Mouse (Mus musculus): Measurements from ENCODE around the gene Slc22a23. TPM values are rescaled to one million over a fixed set of nuclear protein-coding genes. Genes with fewer than 3 reads are reported as not detected.
A peak's percentile ranks its signal among the peaks of the same experiment; 100 is the strongest.

The Slc22a23 gene
- polyA plus RNA-seq, 1 experiment from 2014 or later, result 27.0 TPM

- H3K27me3 ChIP-seq (ENCODE audit: control insufficient read depth, insufficient read depth, low read length), result no peaks in the 10 kb centered on the region
- H3K36me3 ChIP-seq (replicated peaks; ENCODE audit: control insufficient read depth, insufficient read depth), result no peaks in the 10 kb centered on the region
- H3K27ac ChIP-seq, result peak overlapping the region; percentile 86
- 0% methylated on average over 49 of the region's 101 CpGs for WGBS
- DNase-seq (ENCODE audit: low spot score) (peak; percentile 47), ATAC-seq (ENCODE audit: low FRiP score) (peak; percentile 67)
- peak overlapping the region; percentile 97 for H3K9ac ChIP-seq
- H3K4me3 ChIP-seq (replicated peaks; ENCODE audit: low read length), result peak overlapping the region; percentile 74
- no peaks in the 10 kb centered on the region for H3K9me3 ChIP-seq (ENCODE audit: control insufficient read depth, low read length)
- H3K4me1 ChIP-seq (replicated peaks; ENCODE audit: control insufficient read depth, insufficient read depth, low read length), result peaks cover 38% of the 10 kb centered on the region
- H3K4me2 ChIP-seq (replicated peaks), result peak overlapping the region; percentile 74
Observed at GRCm38 (mm10) chr13:34344376-34345127, 430 bp downstream of the Slc22a23 start.

- Histone ChIP-seq H3K4me2 (replicated peaks) (peak overlapping the region; percentile 74), H3K27me3 (ENCODE audit: control insufficient read depth, insufficient read depth, low read length) (no peaks in the 10 kb centered on the region), H3K36me3 (replicated peaks; ENCODE audit: control insufficient read depth, insufficient read depth) (no peaks in the 10 kb centered on the region), H3K27ac (peak overlapping the region; percentile 86; the same call in 1 of the 2 replicates), H3K9ac (peak overlapping the region; percentile 97), H3K4me1 (replicated peaks; ENCODE audit: control insufficient read depth, insufficient read depth, low read length) (peaks cover 38% of the 10 kb centered on the region), H3K9me3 (ENCODE audit: control insufficient read depth, low read length) (no peaks in the 10 kb centered on the region), H3K4me3 (replicated peaks; ENCODE audit: low read length) (peak overlapping the region; percentile 74)
- DNase-seq (ENCODE audit: low spot score), result peak; percentile 32
- ATAC-seq (ENCODE audit: low FRiP score), result peak; percentile 15; the same call in 1 of the 2 replicates
- 1% methylated on average over 31 of the region's 31 CpGs for WGBS
Observed at GRCm38 (mm10) chr13:34343719-34344375, 1.1 kb downstream of the Slc22a23 start.

- H3K36me3 ChIP-seq (replicated peaks; ENCODE audit: control insufficient read depth, insufficient read depth), result no peaks in the 10 kb centered on the region
- ATAC-seq (ENCODE audit: low FRiP score) (no peak), DNase-seq (ENCODE audit: low spot score) (no peak)
- H3K4me1 ChIP-seq (replicated peaks; ENCODE audit: control insufficient read depth, insufficient read depth, low read length), result peaks cover 38% of the 10 kb centered on the region
- peak overlapping the region; percentile 74 for H3K4me3 ChIP-seq (replicated peaks; ENCODE audit: low read length)
- H3K27me3 ChIP-seq (ENCODE audit: control insufficient read depth, insufficient read depth, low read length), result no peaks in the 10 kb centered on the region
- H3K4me2 ChIP-seq (replicated peaks), result peak overlapping the region; percentile 74
- H3K9me3 ChIP-seq (ENCODE audit: control insufficient read depth, low read length), result no peaks in the 10 kb centered on the region
- H3K27ac ChIP-seq, result no peak overlapping the region
- H3K9ac ChIP-seq, result peak overlapping the region; percentile 97
- 19% methylated on average over 6 of the region's 6 CpGs for WGBS
Observed at GRCm38 (mm10) chr13:34342286-34342890, 2.6 kb downstream of the Slc22a23 start.

GRCm38 (mm10) chr13:34336895-34337294 lies 8.1 kb downstream of the Slc22a23 start:
- no peak for ATAC-seq (ENCODE audit: low FRiP score)

GRCm38 (mm10) chr13:34334847-34335246 lies 10.1 kb downstream of the Slc22a23 start:
- Histone ChIP-seq H3K9me3 (ENCODE audit: control insufficient read depth, low read length) (no peaks in the 10 kb centered on the region), H3K4me2 (replicated peaks) (no peak overlapping the region), H3K27me3 (ENCODE audit: control insufficient read depth, insufficient read depth, low read length) (no peaks in the 10 kb centered on the region), H3K27ac (no peak overlapping the region), H3K4me3 (replicated peaks; ENCODE audit: low read length) (no peak overlapping the region), H3K9ac (no peak overlapping the region), H3K36me3 (replicated peaks; ENCODE audit: control insufficient read depth, insufficient read depth) (no peaks in the 10 kb centered on the region), H3K4me1 (replicated peaks; ENCODE audit: control insufficient read depth, insufficient read depth, low read length) (no peaks in the 10 kb centered on the region)
- ATAC-seq (ENCODE audit: low FRiP score) (no peak), DNase-seq (ENCODE audit: low spot score) (no peak)
- 98% methylated on average over 2 of the region's 2 CpGs for WGBS

More at GRCm38 (mm10) chr13:34336895-34337294, 8.1 kb downstream of the Slc22a23 start:
- H3K4me1 ChIP-seq (replicated peaks; ENCODE audit: control insufficient read depth, insufficient read depth, low read length), result peaks cover 16% of the 10 kb centered on the region
- H3K9me3 ChIP-seq (ENCODE audit: control insufficient read depth, low read length), result no peaks in the 10 kb centered on the region
- H3K27ac ChIP-seq, result no peak overlapping the region
- no peak overlapping the region for H3K4me3 ChIP-seq (replicated peaks; ENCODE audit: low read length)
- no peak for DNase-seq (ENCODE audit: low spot score)
- no peaks in the 10 kb centered on the region for H3K27me3 ChIP-seq (ENCODE audit: control insufficient read depth, insufficient read depth, low read length)
- H3K9ac ChIP-seq, result no peak overlapping the region
- whole genome bisulfite sequencing, result 98% methylated on average over 1 of the region's 1 CpGs
- H3K36me3 ChIP-seq (replicated peaks; ENCODE audit: control insufficient read depth, insufficient read depth), result no peaks in the 10 kb centered on the region
- H3K4me2 ChIP-seq (replicated peaks), result no peak overlapping the region

- ATAC-seq (ENCODE audit: low FRiP score) (0 out of 2 replicates have a peak, but pooled peaks have one; percentile 21), DNase-seq (ENCODE audit: low spot score) (no peak)
- Histone ChIP-seq H3K4me2 (replicated peaks) (no peak overlapping the region), H3K4me1 (replicated peaks; ENCODE audit: control insufficient read depth, insufficient read depth, low read length) (no peaks in the 10 kb centered on the region), H3K4me3 (replicated peaks; ENCODE audit: low read length) (no peak overlapping the region), H3K9ac (no peak overlapping the region), H3K9me3 (ENCODE audit: control insufficient read depth, low read length) (no peaks in the 10 kb centered on the region), H3K27ac (no peak overlapping the region), H3K27me3 (ENCODE audit: control insufficient read depth, insufficient read depth, low read length) (no peaks in the 10 kb centered on the region), H3K36me3 (replicated peaks; ENCODE audit: control insufficient read depth, insufficient read depth) (no peaks in the 10 kb centered on the region)
- 45% methylated on average over 7 of the region's 7 CpGs for WGBS
Observed at GRCm38 (mm10) chr13:34332762-34333161, 12.2 kb downstream of the Slc22a23 start.

GRCm38 (mm10) chr13:34331399-34332186 lies 13.4 kb downstream of the Slc22a23 start:
- no peak overlapping the region for H3K4me2 ChIP-seq (replicated peaks)
- no peaks in the 10 kb centered on the region for H3K27me3 ChIP-seq (ENCODE audit: control insufficient read depth, insufficient read depth, low read length)
- ATAC-seq (ENCODE audit: low FRiP score) (no peak), DNase-seq (ENCODE audit: low spot score) (no peak)
- H3K4me3 ChIP-seq (replicated peaks; ENCODE audit: low read length), result no peak overlapping the region
- H3K36me3 ChIP-seq (replicated peaks; ENCODE audit: control insufficient read depth, insufficient read depth), result no peaks in the 10 kb centered on the region
- no peak overlapping the region for H3K9ac ChIP-seq
- WGBS, result 91% methylated on average over 7 of the region's 7 CpGs
- no peak overlapping the region for H3K27ac ChIP-seq
- H3K4me1 ChIP-seq (replicated peaks; ENCODE audit: control insufficient read depth, insufficient read depth, low read length), result no peaks in the 10 kb centered on the region
- no peaks in the 10 kb centered on the region for H3K9me3 ChIP-seq (ENCODE audit: control insufficient read depth, low read length)

- Histone ChIP-seq H3K27me3 (ENCODE audit: control insufficient read depth, insufficient read depth, low read length) (no peaks in the 10 kb centered on the region), H3K4me1 (replicated peaks; ENCODE audit: control insufficient read depth, insufficient read depth, low read length) (no peaks in the 10 kb centered on the region), H3K27ac (no peak overlapping the region), H3K4me2 (replicated peaks) (no peak overlapping the region), H3K9ac (no peak overlapping the region), H3K36me3 (replicated peaks; ENCODE audit: control insufficient read depth, insufficient read depth) (no peaks in the 10 kb centered on the region), H3K4me3 (replicated peaks; ENCODE audit: low read length) (no peak overlapping the region), H3K9me3 (ENCODE audit: control insufficient read depth, low read length) (no peaks in the 10 kb centered on the region)
- DNase-seq (ENCODE audit: low spot score) (no peak), ATAC-seq (ENCODE audit: low FRiP score) (no peak)
- 97% methylated on average over 4 of the region's 4 CpGs for WGBS
Observed at GRCm38 (mm10) chr13:34329589-34329988, 15.4 kb downstream of the Slc22a23 start.

GRCm38 (mm10) chr13:34326992-34327391 lies 18.0 kb downstream of the Slc22a23 start:
- DNase-seq (ENCODE audit: low spot score) (no peak), ATAC-seq (ENCODE audit: low FRiP score) (no peak)
- no peak overlapping the region for H3K27ac ChIP-seq
- no peak overlapping the region for H3K4me3 ChIP-seq (replicated peaks; ENCODE audit: low read length)
- H3K4me2 ChIP-seq (replicated peaks), result no peak overlapping the region
- H3K9ac ChIP-seq, result no peak overlapping the region
- H3K9me3 ChIP-seq (ENCODE audit: control insufficient read depth, low read length), result no peaks in the 10 kb centered on the region
- no peaks in the 10 kb centered on the region for H3K27me3 ChIP-seq (ENCODE audit: control insufficient read depth, insufficient read depth, low read length)
- no peaks in the 10 kb centered on the region for H3K4me1 ChIP-seq (replicated peaks; ENCODE audit: control insufficient read depth, insufficient read depth, low read length)
- 93% methylated on average over 1 of the region's 1 CpGs for WGBS
- H3K36me3 ChIP-seq (replicated peaks; ENCODE audit: control insufficient read depth, insufficient read depth), result no peaks in the 10 kb centered on the region
